Mouse (Mus musculus): ENCODE results near the gene Hdac9. TPM values are rescaled to one million over a fixed set of nuclear protein-coding genes. Genes with fewer than 3 reads are reported as not detected.
"Not testable (repeated sequence)": the region's sequence is repeated elsewhere in the genome, so short reads cannot be mapped to it uniquely, and the experiment has no call there.

Gene Hdac9
- polyA plus RNA-seq, 1 experiment from 2014 or later, result 11.4 TPM

DNA sequence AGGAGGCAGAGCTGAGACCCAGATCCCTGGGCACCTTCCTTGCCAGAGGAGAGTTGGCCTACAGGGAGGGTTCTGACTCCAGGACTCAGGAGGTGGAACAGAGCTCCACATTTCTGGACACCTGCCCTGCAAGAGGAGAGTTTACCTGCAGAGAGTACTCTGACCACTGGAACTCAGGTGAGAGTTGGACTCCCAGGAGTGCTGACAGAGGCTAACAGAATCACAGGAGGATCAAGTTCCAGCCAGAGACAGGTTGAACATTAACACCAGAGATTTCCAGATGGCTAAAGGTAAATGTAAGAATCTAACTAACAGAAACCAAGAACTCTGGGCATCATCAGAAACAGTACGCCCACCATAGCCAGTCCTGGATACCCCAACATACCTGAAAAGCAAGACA, 907.1 kb downstream of the Hdac9 start:
- not testable (repeated sequence) for H3K4me2 ChIP-seq; H3K9me3 ChIP-seq (replicated peaks); H3K4me3 ChIP-seq (replicated peaks); H3K36me3 ChIP-seq; H3K4me1 ChIP-seq; H3K27ac ChIP-seq (replicated peaks); H3K27me3 ChIP-seq (replicated peaks); ATAC-seq (ENCODE audit: low FRiP score); H3K9ac ChIP-seq (replicated peaks)
- 94% methylated on average over 1 of the region's 1 CpGs for WGBS

Other genes with a start within 250 kb of the Hdac9 start
- gene Prps1l1, start 67.7 kb upstream of the Hdac9 start, polyA plus RNA-seq (2015; fragmentation: Nextera tagmentation; extraction: Ambion mirVana), result not detected in 2 replicates
- gene Snx13, start 130.1 kb upstream of the Hdac9 start, polyA plus RNA-seq (2015; fragmentation: Nextera tagmentation; extraction: Ambion mirVana), result 26.5 and 29.8 TPM in 2 replicates

Data from neural tube, embryonic 15.5 days (tissue).